Mouse (Mus musculus) hindbrain, embryonic 13.5 days (tissue): ENCODE data around the gene Acsl5. TPM values are rescaled to one million over a fixed set of nuclear protein-coding genes. Genes with fewer than 3 reads are reported as not detected.

Source experiments
- ATAC-seq: fragments of 200-750 bp; cut with Nextera tagmentation; 2 replicates; pipeline ENCODE4 v1.8.0; 2017; ENCODE audit warnings: moderate TSS enrichment; ENCODE audit not compliant: low FRiP score
- H3K27ac ChIP-seq: fragments of 300-500 bp; sonication (generic); 2 replicates; pipeline ENCODE4 v1.5.1; 2015; ENCODE audit warnings: inconsistent platforms, mild to moderate bottlenecking, moderate library complexity
- H3K27me3 ChIP-seq: fragments of 300-500 bp; sonication (generic); 2 replicates; pipeline ENCODE4 v1.6.1; 2015; ENCODE audit warnings: mild to moderate bottlenecking, inconsistent platforms
- H3K36me3 ChIP-seq: fragments of 300-500 bp; sonication (generic); 2 replicates; pipeline ENCODE4 v1.6.1; 2015; ENCODE audit warnings: mild to moderate bottlenecking, inconsistent platforms
- H3K4me1 ChIP-seq: fragments of 300-500 bp; sonication (generic); replicated peaks from 2 replicates; pipeline ENCODE4 v1.6.1; 2015; ENCODE audit warnings: inconsistent platforms
- H3K4me2 ChIP-seq: fragments of 300-500 bp; sonication (generic); 2 replicates; pipeline ENCODE4 v1.6.1; 2015; ENCODE audit warnings: inconsistent platforms, mild to moderate bottlenecking, moderate library complexity
- H3K4me3 ChIP-seq: fragments of 300-500 bp; sonication (generic); 2 replicates; pipeline ENCODE4 v1.5.1; 2015; ENCODE audit warnings: mild to moderate bottlenecking, inconsistent platforms
- H3K9ac ChIP-seq: fragments of 300-500 bp; sonication (generic); 2 replicates; pipeline ENCODE4 v1.6.1; 2015; ENCODE audit warnings: mild to moderate bottlenecking, inconsistent platforms
- H3K9me3 ChIP-seq: fragments of 300-500 bp; sonication (generic); 2 replicates; pipeline ENCODE4 v1.6.1; 2016; ENCODE audit warnings: inconsistent platforms
- WGBS: fragments of 180-500 bp; shearing (Covaris S2); methylation state at CpG from one replicate; pipeline ENCODE4 v1.1.7; 2015; 5-methylcytosine and 5-hydroxymethylcytosine counted together
- polyA plus RNA-seq: library from polyadenylated mRNA; unstranded; fragments of >200 nt; fragmentation: Nextera tagmentation; extraction: Ambion mirVana; gene quantifications from 2 replicates; pipeline ENCODE4 v1.2.1, GENCODE M21; 2015

The Acsl5 gene
- polyA plus RNA-seq, 1 experiment from 2014 or later, result 14.7 TPM

GRCm38 (mm10) chr19:55319036-55319435 is 67.3 kb downstream of the Acsl5 start:
- Histone ChIP-seq H3K4me1 (peaks cover 34% of the 10 kb centered on the region), H3K27ac (no peak overlapping the region), H3K9ac (no peak overlapping the region), H3K36me3 (peaks cover 19% of the 10 kb centered on the region), H3K4me3 (no peak overlapping the region), H3K27me3 (no peaks in the 10 kb centered on the region), H3K9me3 (no peaks in the 10 kb centered on the region), H3K4me2 (no peak overlapping the region)
- no peak for ATAC-seq
- 80% methylated on average over 3 of the region's 3 CpGs for WGBS

- H3K27ac ChIP-seq, result no peak overlapping the region
- 77% methylated on average over 5 of the region's 5 CpGs for WGBS
- H3K9ac ChIP-seq, result no peak overlapping the region
- no peak overlapping the region for H3K4me2 ChIP-seq
- no peaks in the 10 kb centered on the region for H3K9me3 ChIP-seq
- peaks cover 29% of the 10 kb centered on the region for H3K4me1 ChIP-seq
- H3K36me3 ChIP-seq, result peaks cover 19% of the 10 kb centered on the region
- H3K27me3 ChIP-seq, result no peaks in the 10 kb centered on the region
- no peak for ATAC-seq
- H3K4me3 ChIP-seq, result no peak overlapping the region
Measured at GRCm38 (mm10) chr19:55319521-55319920, 67.8 kb downstream of the Acsl5 start.

- Histone ChIP-seq H3K4me2 (no peak overlapping the region), H3K27ac (no peak overlapping the region), H3K4me3 (no peak overlapping the region), H3K4me1 (peaks cover 9% of the 10 kb centered on the region), H3K9me3 (no peaks in the 10 kb centered on the region), H3K9ac (no peak overlapping the region), H3K27me3 (no peaks in the 10 kb centered on the region), H3K36me3 (peaks cover 28% of the 10 kb centered on the region)
- no peak for ATAC-seq
- 95% methylated on average over 8 of the region's 8 CpGs for WGBS
Measured at GRCm38 (mm10) chr19:55322604-55323003, 70.9 kb downstream of the Acsl5 start.

GRCm38 (mm10) chr19:55327510-55327909 is 75.8 kb downstream of the Acsl5 start:
- Histone ChIP-seq H3K27ac (no peak overlapping the region), H3K4me1 (no peaks in the 10 kb centered on the region), H3K9ac (no peak overlapping the region), H3K4me3 (no peak overlapping the region), H3K36me3 (peaks cover 57% of the 10 kb centered on the region), H3K4me2 (no peak overlapping the region), H3K27me3 (no peaks in the 10 kb centered on the region), H3K9me3 (no peaks in the 10 kb centered on the region)
- ATAC-seq, result no peak
- WGBS, result 93% methylated on average over 4 of the region's 4 CpGs

GRCm38 (mm10) chr19:55331776-55332175 is 80.0 kb downstream of the Acsl5 start:
- WGBS, result 92% methylated on average over 5 of the region's 5 CpGs
- Histone ChIP-seq H3K4me2 (no peak overlapping the region), H3K4me3 (no peak overlapping the region), H3K27me3 (no peaks in the 10 kb centered on the region), H3K27ac (no peak overlapping the region), H3K36me3 (peaks cover 33% of the 10 kb centered on the region), H3K4me1 (no peaks in the 10 kb centered on the region), H3K9ac (no peak overlapping the region), H3K9me3 (no peaks in the 10 kb centered on the region)
- ATAC-seq, result no peak

DNA sequence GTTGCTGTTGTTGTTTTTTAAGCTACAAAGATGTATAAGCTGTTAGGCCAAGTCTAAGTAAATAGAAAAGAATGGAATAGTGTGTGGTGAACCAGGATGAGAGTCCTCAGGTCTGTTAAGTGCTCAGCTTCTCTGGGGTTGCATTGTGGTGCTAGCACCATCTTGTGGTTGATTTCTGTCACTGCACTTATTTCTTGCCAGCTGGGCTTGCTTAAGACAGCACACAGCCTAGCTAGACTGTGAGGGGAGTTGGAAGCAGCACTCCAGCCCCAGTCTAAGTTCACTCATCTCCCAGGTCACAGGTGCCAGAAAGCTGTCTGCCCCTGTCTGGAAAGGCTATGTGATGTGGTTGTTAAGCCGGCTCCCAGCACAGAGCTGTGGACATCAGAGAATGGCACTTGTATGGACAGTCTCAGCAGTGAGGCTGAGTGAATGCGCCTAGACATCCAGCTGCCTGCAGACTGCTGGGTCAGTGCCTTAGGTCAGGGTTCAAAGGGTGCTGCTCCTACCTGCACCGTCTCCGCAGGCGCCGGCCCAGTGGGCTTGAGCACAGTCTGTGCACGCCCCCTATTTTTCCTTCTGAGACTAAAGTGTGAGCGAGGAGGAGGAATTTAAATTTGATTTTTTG is 81.0 kb downstream of the Acsl5 start:
- Histone ChIP-seq H3K36me3 (peaks cover 33% of the 10 kb centered on the region), H3K4me2 (no peak overlapping the region), H3K4me1 (0 out of 2 replicates have a peak, but pooled peaks cover 4% of the 10 kb centered on the region), H3K9me3 (no peaks in the 10 kb centered on the region), H3K27me3 (no peaks in the 10 kb centered on the region), H3K9ac (no peak overlapping the region), H3K4me3 (no peak overlapping the region), H3K27ac (no peak overlapping the region)
- WGBS, result 94% methylated on average over 8 of the region's 8 CpGs
- peak; percentile 59 for ATAC-seq

DNA sequence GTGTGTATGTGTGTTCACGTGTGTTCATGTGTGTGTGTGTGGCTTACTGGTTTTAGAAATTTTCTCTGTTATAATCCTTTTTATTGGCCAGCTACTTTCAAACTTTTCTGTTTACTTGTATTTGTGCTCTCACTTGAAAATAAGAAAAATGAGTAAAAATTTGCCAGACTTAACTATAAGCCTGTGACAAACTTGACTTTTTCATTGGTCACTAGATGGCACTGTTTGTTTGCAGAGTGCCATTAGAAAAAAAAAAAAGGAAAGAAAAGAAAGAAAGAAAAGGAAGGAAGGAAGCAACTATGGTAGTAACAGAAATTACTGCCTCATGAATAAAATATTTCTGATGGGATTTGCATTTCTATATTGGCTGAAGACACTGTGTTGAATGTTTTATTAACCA is 84.1 kb downstream of the Acsl5 start:
- WGBS, result 89% methylated on average over 1 of the region's 1 CpGs

GRCm38 (mm10) chr19:55336441-55336840 is 84.7 kb downstream of the Acsl5 start:
- no peaks in the 10 kb centered on the region for H3K27me3 ChIP-seq
- H3K9ac ChIP-seq, result no peak overlapping the region
- no peak overlapping the region for H3K4me3 ChIP-seq
- no peak for ATAC-seq
- 0 out of 2 replicates have a peak, but pooled peaks cover 4% of the 10 kb centered on the region for H3K4me1 ChIP-seq
- 90% methylated on average over 12 of the region's 12 CpGs for WGBS
- H3K27ac ChIP-seq, result no peak overlapping the region
- H3K36me3 ChIP-seq, result peaks cover 1% of the 10 kb centered on the region
- no peak overlapping the region for H3K4me2 ChIP-seq
- no peaks in the 10 kb centered on the region for H3K9me3 ChIP-seq

More for the DNA sequence above, 84.1 kb downstream of the Acsl5 start:
- H3K36me3 ChIP-seq, result peaks cover 6% of the 10 kb centered on the region
- H3K4me1 ChIP-seq, result 0 out of 2 replicates have a peak, but pooled peaks cover 4% of the 10 kb centered on the region
- H3K4me2 ChIP-seq, result no peak overlapping the region
- H3K9me3 ChIP-seq, result no peaks in the 10 kb centered on the region
- H3K9ac ChIP-seq, result no peak overlapping the region
- H3K27me3 ChIP-seq, result no peaks in the 10 kb centered on the region
- no peak overlapping the region for H3K27ac ChIP-seq
- no peak overlapping the region for H3K4me3 ChIP-seq
- ATAC-seq, result no peak

DNA sequence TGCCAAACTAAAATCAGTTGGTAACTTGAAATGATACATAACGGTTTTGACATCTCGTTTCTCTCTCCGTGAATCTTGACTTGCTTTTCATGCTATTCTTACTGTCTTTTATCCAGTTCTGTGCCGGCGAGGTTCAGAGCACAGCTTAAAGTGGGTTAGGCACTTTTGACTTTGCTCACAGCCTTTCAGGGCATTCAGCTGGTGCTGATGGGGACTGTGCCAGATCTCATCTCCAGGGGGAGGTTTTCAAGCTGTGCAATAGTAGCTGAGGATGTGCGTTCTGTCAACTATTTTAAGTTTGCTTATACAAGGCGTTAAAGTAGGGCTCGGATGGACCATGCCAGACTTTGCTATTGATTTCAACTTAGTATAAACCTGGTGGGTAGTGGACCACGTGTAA is 85.3 kb downstream of the Acsl5 start:
- no peaks in the 10 kb centered on the region for H3K27me3 ChIP-seq
- no peak overlapping the region for H3K27ac ChIP-seq
- ATAC-seq, result no peak
- H3K9ac ChIP-seq, result no peak overlapping the region; the same call in 1 of the 2 replicates
- 83% methylated on average over 9 of the region's 9 CpGs for WGBS
- no peak overlapping the region for H3K4me3 ChIP-seq
- H3K36me3 ChIP-seq, result no peaks in the 10 kb centered on the region
- 0 out of 2 replicates have a peak, but pooled peaks cover 4% of the 10 kb centered on the region for H3K4me1 ChIP-seq
- H3K4me2 ChIP-seq, result no peak overlapping the region
- no peaks in the 10 kb centered on the region for H3K9me3 ChIP-seq

DNA sequence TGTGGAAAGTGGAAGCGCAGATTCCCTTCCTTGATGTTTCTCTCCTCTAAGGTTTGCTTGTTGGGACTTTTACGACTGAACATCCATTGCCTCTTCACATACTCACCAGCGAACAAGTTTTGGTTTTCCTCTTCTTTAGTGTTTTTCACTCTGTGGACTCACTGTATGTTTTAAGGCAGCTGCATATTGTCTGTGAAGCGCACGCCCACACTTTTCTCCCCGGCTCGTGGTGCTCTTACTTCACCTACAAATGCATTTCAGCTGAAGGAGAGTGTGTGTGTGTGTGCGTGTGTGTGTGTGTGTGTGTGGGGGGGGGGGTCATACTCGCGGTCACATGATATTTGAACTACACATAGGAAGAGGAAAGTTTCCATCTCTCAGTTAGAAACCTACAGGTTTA is 85.9 kb downstream of the Acsl5 start:
- Histone ChIP-seq H3K36me3 (no peaks in the 10 kb centered on the region), H3K27ac (no peak overlapping the region), H3K9me3 (no peaks in the 10 kb centered on the region), H3K9ac (no peak overlapping the region), H3K4me2 (no peak overlapping the region), H3K27me3 (no peaks in the 10 kb centered on the region), H3K4me1 (0 out of 2 replicates have a peak, but pooled peaks cover 4% of the 10 kb centered on the region), H3K4me3 (no peak overlapping the region)
- 93% methylated on average over 10 of the region's 10 CpGs for WGBS
- ATAC-seq, result no peak

GRCm38 (mm10) chr19:55340521-55340920 is 88.8 kb downstream of the Acsl5 start:
- H3K27ac ChIP-seq, result no peak overlapping the region
- H3K4me2 ChIP-seq, result no peak overlapping the region
- H3K4me1 ChIP-seq, result 0 out of 2 replicates have a peak, but pooled peaks cover 4% of the 10 kb centered on the region
- H3K9me3 ChIP-seq, result no peaks in the 10 kb centered on the region
- H3K4me3 ChIP-seq, result no peak overlapping the region
- 91% methylated on average over 6 of the region's 6 CpGs for WGBS
- no peak for ATAC-seq
- H3K9ac ChIP-seq, result no peak overlapping the region
- no peaks in the 10 kb centered on the region for H3K36me3 ChIP-seq
- H3K27me3 ChIP-seq, result no peaks in the 10 kb centered on the region

GRCm38 (mm10) chr19:55341377-55341776 is 89.6 kb downstream of the Acsl5 start:
- Histone ChIP-seq H3K4me2 (no peak overlapping the region), H3K4me1 (0 out of 2 replicates have a peak, but pooled peaks cover 4% of the 10 kb centered on the region), H3K4me3 (no peak overlapping the region), H3K36me3 (no peaks in the 10 kb centered on the region), H3K9me3 (no peaks in the 10 kb centered on the region), H3K9ac (no peak overlapping the region), H3K27ac (no peak overlapping the region), H3K27me3 (no peaks in the 10 kb centered on the region)
- no peak for ATAC-seq
- 84% methylated on average over 3 of the region's 3 CpGs for WGBS

GRCm38 (mm10) chr19:55342423-55342822 is 90.7 kb downstream of the Acsl5 start:
- Histone ChIP-seq H3K9ac (no peak overlapping the region), H3K27ac (no peak overlapping the region), H3K9me3 (no peaks in the 10 kb centered on the region), H3K4me3 (no peak overlapping the region), H3K4me2 (no peak overlapping the region), H3K36me3 (no peaks in the 10 kb centered on the region), H3K4me1 (no peaks in the 10 kb centered on the region), H3K27me3 (no peaks in the 10 kb centered on the region)
- 95% methylated on average over 7 of the region's 7 CpGs for WGBS
- ATAC-seq, result no peak
